Mouse (Mus musculus) heart, embryonic 14.5 days (tissue): ENCODE measurements around the gene Syngr3. TPM values are rescaled to one million over a fixed set of nuclear protein-coding genes. Genes with fewer than 3 reads are reported as not detected.
A peak's percentile ranks its signal among the peaks of the same experiment; 100 is the strongest.

Experiments
- ATAC-seq: fragments of 200-750 bp; cut with Nextera tagmentation; 2 replicates; pipeline ENCODE4 v1.8.0; 2017; ENCODE audit warnings: low read depth, moderate TSS enrichment; ENCODE audit not compliant: insufficient number of reproducible peaks, insufficient read depth, low FRiP score
- H3K27ac ChIP-seq, 2 experiments: fragments of 200-500 bp in 1 of 2; fragments of 300-500 bp in 1 of 2; sonication (generic) in 1 of 2; replicated peaks in 1 of 2; 2 replicates each; pipeline ENCODE4 v1.5.1; 2012 to 2014; ENCODE audit warnings: low read depth in 2 of 2, low read length in 2 of 2, control low read depth in 1 of 2, mild to moderate bottlenecking in 1 of 2, mixed read lengths in 1 of 2; ENCODE audit not compliant: control insufficient read depth in 1 of 2, insufficient read depth in 1 of 2
- H3K27me3 ChIP-seq: fragments of 300-500 bp; sonication (generic); 2 replicates; pipeline ENCODE4 v1.6.1; 2014; ENCODE audit warnings: mild to moderate bottlenecking, low read length, control low read depth; ENCODE audit not compliant: control insufficient read depth, insufficient read depth
- H3K36me3 ChIP-seq: fragments of 300-500 bp; sonication (generic); 2 replicates; pipeline ENCODE4 v1.6.1; 2014; ENCODE audit warnings: mild to moderate bottlenecking, control low read depth, low read length, mixed read lengths; ENCODE audit not compliant: control insufficient read depth, insufficient read depth
- H3K4me1 ChIP-seq, 2 experiments: fragments of 200-500 bp in 1 of 2; fragments of 300-500 bp in 1 of 2; sonication (generic) in 1 of 2; 2 replicates each; pipeline ENCODE4 v1.6.1; 2012 to 2014; ENCODE audit warnings: low read length in 2 of 2, control low read depth in 1 of 2, mixed read lengths in 1 of 2; ENCODE audit not compliant: control insufficient read depth in 2 of 2, insufficient read depth in 2 of 2
- H3K4me2 ChIP-seq: fragments of 300-500 bp; sonication (generic); 2 replicates; pipeline ENCODE4 v1.6.1; 2014; ENCODE audit warnings: mild to moderate bottlenecking, low read length
- H3K4me3 ChIP-seq, 2 experiments: fragments of 200-500 bp in 1 of 2; fragments of 300-500 bp in 1 of 2; sonication (generic) in 1 of 2; 2 replicates each; pipeline ENCODE4 v1.5.1; 2012 to 2014; ENCODE audit warnings: low read length in 2 of 2, mild to moderate bottlenecking in 2 of 2, control low read depth in 1 of 2, low read depth in 1 of 2, moderate library complexity in 1 of 2; ENCODE audit not compliant: control insufficient read depth in 1 of 2, insufficient read depth in 1 of 2
- H3K9ac ChIP-seq: fragments of 300-500 bp; sonication (generic); 2 replicates; pipeline ENCODE4 v1.6.1; 2014; ENCODE audit warnings: mild to moderate bottlenecking, low read length
- H3K9me3 ChIP-seq: fragments of 300-500 bp; sonication (generic); 2 replicates; pipeline ENCODE4 v1.6.1; 2016; ENCODE audit warnings: low read length, control low read depth; ENCODE audit not compliant: control insufficient read depth
- WGBS: fragments of 180-500 bp; shearing (Covaris S2); extraction: QIAGEN DNeasy Blood & Tissue Kit; methylation state at CpG from one replicate; pipeline ENCODE4 v1.1.7; 2014; 5-methylcytosine and 5-hydroxymethylcytosine counted together
- polyA plus RNA-seq: library from polyadenylated mRNA; unstranded; fragments of >200 nt; fragmentation: Nextera tagmentation; extraction: Ambion mirVana; gene quantifications from 2 replicates; pipeline ENCODE4 v1.2.1, GENCODE M21; 2014

Syngr3 gene
- polyA plus RNA-seq, 1 experiment from 2014 or later = 0.69 TPM

GRCm38 (mm10) chr17:24701251-24701650 is 11.5 kb upstream of the Syngr3 start:
- Histone ChIP-seq H3K27me3 (no peaks in the 10 kb centered on the region), H3K4me1 (peaks cover 2 to 8% of the 10 kb centered on the region in 2 experiments; a peak in 3 of 4 replicates), H3K9ac (no peak overlapping the region), H3K36me3 (peaks cover 65% of the 10 kb centered on the region), H3K9me3 (no peaks in the 10 kb centered on the region), H3K27ac (no peak overlapping the region), H3K4me2 (no peak overlapping the region), H3K4me3 (no peak overlapping the region)
- 89% methylated on average over 9 of the region's 9 CpGs for WGBS
- no peak for ATAC-seq

- H3K9ac ChIP-seq = no peak overlapping the region
- 85% methylated on average over 2 of the region's 2 CpGs for WGBS
- H3K27me3 ChIP-seq = no peaks in the 10 kb centered on the region
- peaks cover 53% of the 10 kb centered on the region for H3K36me3 ChIP-seq
- H3K27ac ChIP-seq = no peak overlapping the region
- peaks cover 2 to 12% of the 10 kb centered on the region in 2 experiments; a peak in 3 of 4 replicates for H3K4me1 ChIP-seq
- H3K9me3 ChIP-seq = no peaks in the 10 kb centered on the region
- H3K4me2 ChIP-seq = no peak overlapping the region
- no peak for ATAC-seq
- no peak overlapping the region for H3K4me3 ChIP-seq
These were observed 9.7 kb upstream of the Syngr3 start for GRCm38 (mm10) chr17:24699473-24699872.

GRCm38 (mm10) chr17:24698715-24699114 is 9.0 kb upstream of the Syngr3 start:
- no peak for ATAC-seq
- no peak overlapping the region for H3K27ac ChIP-seq
- H3K4me2 ChIP-seq = no peak overlapping the region

GRCm38 (mm10) chr17:24697985-24698384 is 8.2 kb upstream of the Syngr3 start:
- Histone ChIP-seq H3K27ac (no peak overlapping the region), H3K4me2 (no peak overlapping the region), H3K4me1 (peaks cover 2 to 12% of the 10 kb centered on the region in 2 experiments; a peak in 3 of 4 replicates), H3K4me3 (no peak overlapping the region), H3K9me3 (no peaks in the 10 kb centered on the region), H3K36me3 (peaks cover 49% of the 10 kb centered on the region), H3K27me3 (no peaks in the 10 kb centered on the region), H3K9ac (no peak overlapping the region)
- 23% methylated on average over 5 of the region's 5 CpGs for WGBS
- ATAC-seq = no peak

More at GRCm38 (mm10) chr17:24698715-24699114, 9.0 kb upstream of the Syngr3 start:
- Histone ChIP-seq H3K4me3 (no peak overlapping the region), H3K36me3 (peaks cover 51% of the 10 kb centered on the region), H3K4me1 (peaks cover 2 to 12% of the 10 kb centered on the region in 2 experiments; a peak in 3 of 4 replicates), H3K27me3 (no peaks in the 10 kb centered on the region), H3K9me3 (no peaks in the 10 kb centered on the region), H3K9ac (no peak overlapping the region)
- 61% methylated on average over 9 of the region's 9 CpGs for WGBS

GRCm38 (mm10) chr17:24696011-24696697 is 6.4 kb upstream of the Syngr3 start, which contains the start of the genes Gfer and Noxo1:
Gene Gfer (minus strand): TSS chr17:24696156.
Gene Noxo1 (plus strand): TSS chr17:24696234.
- H3K4me3 ChIP-seq = peak within 1 kb of the TSS; percentile 87 to 96
- no peaks in the 10 kb centered on the region for H3K9me3 ChIP-seq
- peak; percentile 92 for ATAC-seq
- under 1% methylated on average over 69 of the region's 76 CpGs for WGBS
- peak within 1 kb of the TSS; percentile 85 for H3K4me2 ChIP-seq
- peak within 1 kb of the TSS; percentile 91 for H3K9ac ChIP-seq
- H3K4me1 ChIP-seq = peaks cover 2 to 12% of the 10 kb centered on the region in 2 experiments; a peak in 3 of 4 replicates
- H3K36me3 ChIP-seq = peaks cover 43% of the 10 kb centered on the region
- peak within 1 kb of the TSS; percentile 72 to 82 for H3K27ac ChIP-seq
- H3K27me3 ChIP-seq = peaks cover under 1% of the 10 kb centered on the region; the same call in 1 of the 2 replicates

GRCm38 (mm10) chr17:24695326-24696010 is 5.7 kb upstream of the Syngr3 start:
- Histone ChIP-seq H3K27ac (peak overlapping the region; percentile 70 to 82), H3K27me3 (peaks cover 7% of the 10 kb centered on the region), H3K36me3 (peaks cover 36% of the 10 kb centered on the region), H3K4me1 (peaks cover 2 to 12% of the 10 kb centered on the region in 2 experiments; a peak in 3 of 4 replicates), H3K4me3 (peak overlapping the region; percentile 87 to 96), H3K4me2 (peak overlapping the region; percentile 85), H3K9ac (peak overlapping the region; percentile 91), H3K9me3 (no peaks in the 10 kb centered on the region)
- WGBS = 8% methylated on average over 47 of the region's 51 CpGs
- peak; percentile 6; the same call in 1 of the 2 replicates for ATAC-seq

- no peak overlapping the region for H3K27ac ChIP-seq
- no peaks in the 10 kb centered on the region for H3K9me3 ChIP-seq
- peaks cover 38% of the 10 kb centered on the region for H3K27me3 ChIP-seq
- H3K9ac ChIP-seq = no peak overlapping the region
- peaks cover 3 to 25% of the 10 kb centered on the region in 2 experiments; a peak in 3 of 4 replicates for H3K4me1 ChIP-seq
- H3K36me3 ChIP-seq = peaks cover 23% of the 10 kb centered on the region
- H3K4me2 ChIP-seq = no peak overlapping the region
- no peak for ATAC-seq
- no peak overlapping the region for H3K4me3 ChIP-seq
- WGBS = 81% methylated on average over 5 of the region's 5 CpGs
These were observed 2.6 kb upstream of the Syngr3 start for GRCm38 (mm10) chr17:24692385-24692784.
